Mouse (Mus musculus): ENCODE data around the gene Agrp. TPM values are rescaled to one million over a fixed set of nuclear protein-coding genes. Genes with fewer than 3 reads are reported as not detected.
A peak's percentile ranks its signal among the peaks of the same experiment; 100 is the strongest.

Gene Agrp
- polyA plus RNA-seq, 1 experiment from 2014 or later: 1.2 TPM

GRCm38 (mm10) chr8:105636018-105636962 lies 903 bp downstream of the Agrp start, which contains the start of gene Ctcf:
Gene Ctcf, plus strand, starts transcription at chr8:105636568.
- Histone ChIP-seq H3K27me3 (no peaks in the 10 kb centered on the region), H3K9me3 (no peaks in the 10 kb centered on the region), H3K4me1 (replicated peaks) (peaks cover 39% of the 10 kb centered on the region), H3K9ac (peak within 1 kb of the TSS; percentile 99), H3K27ac (peak within 1 kb of the TSS; percentile 100), H3K36me3 (peaks cover 4% of the 10 kb centered on the region), H3K4me2 (peak within 1 kb of the TSS; percentile 94), H3K4me3 (peak within 1 kb of the TSS; percentile 88)
- ATAC-seq (ENCODE audit: low FRiP score): peak; percentile 93
- under 1% methylated on average over 116 of the region's 126 CpGs for WGBS

- H3K27me3 ChIP-seq: no peaks in the 10 kb centered on the region
- WGBS: 5% methylated on average over 11 of the region's 11 CpGs
- no peak; the same call in 1 of the 2 replicates for ATAC-seq (ENCODE audit: low FRiP score)
- H3K4me1 ChIP-seq (replicated peaks): peaks cover 36% of the 10 kb centered on the region
- H3K36me3 ChIP-seq: peaks cover 4% of the 10 kb centered on the region
- peak overlapping the region; percentile 88 for H3K4me3 ChIP-seq
- peak overlapping the region; percentile 99 for H3K9ac ChIP-seq
- no peaks in the 10 kb centered on the region for H3K9me3 ChIP-seq
- H3K27ac ChIP-seq: peak overlapping the region; percentile 100; the same call in 1 of the 2 replicates
- H3K4me2 ChIP-seq: peak overlapping the region; percentile 94
Observed at GRCm38 (mm10) chr8:105635481-105635880, 1.7 kb downstream of the Agrp start.

- peak overlapping the region; percentile 94 for H3K4me2 ChIP-seq
- 89% methylated on average over 2 of the region's 2 CpGs for WGBS
- ATAC-seq (ENCODE audit: low FRiP score): no peak
- no peak overlapping the region for H3K27ac ChIP-seq
- H3K4me3 ChIP-seq: no peak overlapping the region; the same call in 1 of the 2 replicates
- no peaks in the 10 kb centered on the region for H3K9me3 ChIP-seq
- peaks cover 33% of the 10 kb centered on the region for H3K4me1 ChIP-seq (replicated peaks)
- peaks cover 4% of the 10 kb centered on the region for H3K36me3 ChIP-seq
- H3K27me3 ChIP-seq: no peaks in the 10 kb centered on the region
- peak overlapping the region; percentile 99 for H3K9ac ChIP-seq
Observed at GRCm38 (mm10) chr8:105634771-105635458, 2.3 kb downstream of the Agrp start.

- Histone ChIP-seq H3K9me3 (no peaks in the 10 kb centered on the region), H3K4me2 (no peak overlapping the region), H3K27ac (no peak overlapping the region), H3K4me1 (replicated peaks) (peaks cover 15% of the 10 kb centered on the region), H3K9ac (no peak overlapping the region), H3K27me3 (no peaks in the 10 kb centered on the region), H3K36me3 (peaks cover 4% of the 10 kb centered on the region), H3K4me3 (no peak overlapping the region)
- WGBS: 98% methylated on average over 4 of the region's 4 CpGs
- no peak for ATAC-seq (ENCODE audit: low FRiP score)
Observed at GRCm38 (mm10) chr8:105629337-105629736, 7.9 kb downstream of the Agrp start.

GRCm38 (mm10) chr8:105626086-105626485 lies 11.1 kb downstream of the Agrp start:
- ATAC-seq (ENCODE audit: low FRiP score): no peak
- Histone ChIP-seq H3K9me3 (no peaks in the 10 kb centered on the region), H3K4me2 (no peak overlapping the region), H3K4me3 (no peak overlapping the region), H3K9ac (no peak overlapping the region), H3K4me1 (replicated peaks) (peaks cover 46% of the 10 kb centered on the region), H3K36me3 (peaks cover 23% of the 10 kb centered on the region), H3K27ac (0 out of 2 replicates have a peak overlapping the region, but pooled peaks have one; percentile 32), H3K27me3 (no peaks in the 10 kb centered on the region)
- WGBS: 61% methylated on average over 1 of the region's 1 CpGs

- WGBS: 82% methylated on average over 1 of the region's 1 CpGs
Observed at GRCm38 (mm10) chr8:105624831-105625230, 12.4 kb downstream of the Agrp start.

GRCm38 (mm10) chr8:105624401-105624800 lies 12.8 kb downstream of the Agrp start:
- WGBS: 49% methylated on average over 3 of the region's 3 CpGs
- H3K9ac ChIP-seq: no peak overlapping the region; the same call in 1 of the 2 replicates

More at GRCm38 (mm10) chr8:105624831-105625230, 12.4 kb downstream of the Agrp start:
- H3K27ac ChIP-seq: no peak overlapping the region
- H3K4me3 ChIP-seq: no peak overlapping the region
- H3K4me2 ChIP-seq: no peak overlapping the region
- ATAC-seq (ENCODE audit: low FRiP score): no peak
- H3K9ac ChIP-seq: no peak overlapping the region; the same call in 1 of the 2 replicates
- H3K27me3 ChIP-seq: no peaks in the 10 kb centered on the region
- H3K36me3 ChIP-seq: peaks cover 35% of the 10 kb centered on the region
- H3K4me1 ChIP-seq (replicated peaks): peaks cover 48% of the 10 kb centered on the region
- no peaks in the 10 kb centered on the region for H3K9me3 ChIP-seq

GRCm38 (mm10) chr8:105623679-105624245 lies 13.4 kb downstream of the Agrp start:
- H3K27me3 ChIP-seq: no peaks in the 10 kb centered on the region
- H3K9me3 ChIP-seq: no peaks in the 10 kb centered on the region
- 50% methylated on average over 7 of the region's 7 CpGs for WGBS
- 0 out of 2 replicates have a peak overlapping the region, but pooled peaks have one; percentile 23 for H3K27ac ChIP-seq
- H3K4me1 ChIP-seq (replicated peaks): peaks cover 48% of the 10 kb centered on the region
- H3K4me2 ChIP-seq: no peak overlapping the region
- H3K36me3 ChIP-seq: peaks cover 46% of the 10 kb centered on the region
- H3K4me3 ChIP-seq: no peak overlapping the region
- ATAC-seq (ENCODE audit: low FRiP score): no peak
- H3K9ac ChIP-seq: peak overlapping the region; percentile 29; the same call in 1 of the 2 replicates

More at GRCm38 (mm10) chr8:105624401-105624800, 12.8 kb downstream of the Agrp start:
- Histone ChIP-seq H3K4me2 (no peak overlapping the region), H3K27ac (0 out of 2 replicates have a peak overlapping the region, but pooled peaks have one; percentile 23), H3K4me3 (no peak overlapping the region), H3K9me3 (no peaks in the 10 kb centered on the region), H3K4me1 (replicated peaks) (peaks cover 48% of the 10 kb centered on the region), H3K27me3 (no peaks in the 10 kb centered on the region), H3K36me3 (peaks cover 39% of the 10 kb centered on the region)
- ATAC-seq (ENCODE audit: low FRiP score): no peak

GRCm38 (mm10) chr8:105623118-105623517 lies 14.1 kb downstream of the Agrp start:
- H3K4me3 ChIP-seq: no peak overlapping the region
- H3K9ac ChIP-seq: peak overlapping the region; percentile 53
- 32% methylated on average over 5 of the region's 5 CpGs for WGBS
- peaks cover 48% of the 10 kb centered on the region for H3K4me1 ChIP-seq (replicated peaks)
- peak; percentile 7; the same call in 1 of the 2 replicates for ATAC-seq (ENCODE audit: low FRiP score)
- H3K27me3 ChIP-seq: no peaks in the 10 kb centered on the region
- H3K27ac ChIP-seq: 0 out of 2 replicates have a peak overlapping the region, but pooled peaks have one; percentile 79
- H3K36me3 ChIP-seq: peaks cover 52% of the 10 kb centered on the region
- H3K9me3 ChIP-seq: no peaks in the 10 kb centered on the region
- H3K4me2 ChIP-seq: no peak overlapping the region

- peak overlapping the region; percentile 79 for H3K27ac ChIP-seq
- no peaks in the 10 kb centered on the region for H3K9me3 ChIP-seq
- peaks cover 48% of the 10 kb centered on the region for H3K4me1 ChIP-seq (replicated peaks)
- H3K27me3 ChIP-seq: no peaks in the 10 kb centered on the region
- peak; percentile 84 for ATAC-seq (ENCODE audit: low FRiP score)
- H3K36me3 ChIP-seq: peaks cover 59% of the 10 kb centered on the region
- WGBS: 9% methylated on average over 8 of the region's 8 CpGs
- H3K4me3 ChIP-seq: no peak overlapping the region
- no peak overlapping the region for H3K4me2 ChIP-seq
- peak overlapping the region; percentile 49 for H3K9ac ChIP-seq
Observed at GRCm38 (mm10) chr8:105622421-105622920, 14.7 kb downstream of the Agrp start.

GRCm38 (mm10) chr8:105621841-105622240 lies 15.4 kb downstream of the Agrp start:
- H3K4me2 ChIP-seq: no peak overlapping the region
- peak overlapping the region; percentile 79 for H3K27ac ChIP-seq
- H3K9ac ChIP-seq: peak overlapping the region; percentile 49
- peaks cover 65% of the 10 kb centered on the region for H3K36me3 ChIP-seq
- H3K4me3 ChIP-seq: no peak overlapping the region
- peak; percentile 29; the same call in 1 of the 2 replicates for ATAC-seq (ENCODE audit: low FRiP score)
- H3K9me3 ChIP-seq: no peaks in the 10 kb centered on the region
- 44% methylated on average over 4 of the region's 4 CpGs for WGBS
- no peaks in the 10 kb centered on the region for H3K27me3 ChIP-seq
- H3K4me1 ChIP-seq (replicated peaks): peaks cover 48% of the 10 kb centered on the region
